Mouse (Mus musculus) heart, embryonic 13.5 days (tissue): ENCODE measurements around the gene Gsx1. TPM values are rescaled to one million over a fixed set of nuclear protein-coding genes. Genes with fewer than 3 reads are reported as not detected.

Source experiments
- ATAC-seq: fragments of 200-750 bp; cut with Nextera tagmentation; 2 replicates; pipeline ENCODE4 v1.8.0; 2017; ENCODE audit warnings: moderate TSS enrichment; ENCODE audit not compliant: insufficient number of reproducible peaks, low FRiP score, low TSS enrichment; ENCODE audit errors: extremely low read depth
- H3K27ac ChIP-seq: fragments of 300-500 bp; sonication (generic); replicated peaks from 2 replicates; pipeline ENCODE4 v1.5.1; 2015; ENCODE audit warnings: moderate library complexity, mild to moderate bottlenecking, inconsistent platforms
- H3K27me3 ChIP-seq: fragments of 300-500 bp; sonication (generic); replicated peaks from 2 replicates; pipeline ENCODE4 v1.6.1; 2015; ENCODE audit warnings: mild to moderate bottlenecking, inconsistent platforms
- H3K36me3 ChIP-seq: fragments of 300-500 bp; sonication (generic); 2 replicates; pipeline ENCODE4 v1.6.1; 2015; ENCODE audit warnings: mild to moderate bottlenecking, inconsistent platforms
- H3K4me1 ChIP-seq: fragments of 300-500 bp; sonication (generic); 2 replicates; pipeline ENCODE4 v1.6.1; 2015; ENCODE audit warnings: inconsistent platforms
- H3K4me2 ChIP-seq: fragments of 300-500 bp; sonication (generic); 2 replicates; pipeline ENCODE4 v1.6.1; 2015; ENCODE audit warnings: inconsistent platforms, mild to moderate bottlenecking, moderate library complexity
- H3K4me3 ChIP-seq: fragments of 300-500 bp; sonication (generic); 2 replicates; pipeline ENCODE4 v1.5.1; 2015; ENCODE audit warnings: moderate library complexity, mild to moderate bottlenecking, inconsistent platforms
- H3K9ac ChIP-seq: fragments of 300-500 bp; sonication (generic); 2 replicates; pipeline ENCODE4 v1.6.1; 2015; ENCODE audit warnings: inconsistent platforms, mild to moderate bottlenecking, moderate library complexity
- H3K9me3 ChIP-seq: fragments of 300-500 bp; sonication (generic); 2 replicates; pipeline ENCODE4 v1.6.1; 2016; ENCODE audit warnings: inconsistent platforms
- WGBS: fragments of 180-500 bp; shearing (Covaris S2); methylation state at CpG from one replicate; pipeline ENCODE4 v1.1.7; 2015; ENCODE audit warnings: mixed read lengths; 5-methylcytosine and 5-hydroxymethylcytosine counted together
- polyA plus RNA-seq: library from polyadenylated mRNA; unstranded; fragments of >200 nt; fragmentation: Nextera tagmentation; extraction: Ambion mirVana; gene quantifications from 2 replicates; pipeline ENCODE4 v1.2.1, GENCODE M21; 2015

Gene Gsx1
- polyA plus RNA-seq: not detected in 2 replicates

- Histone ChIP-seq H3K9me3 (peaks cover 5% of the 10 kb centered on the region; the same call in 1 of the 2 replicates), H3K4me2 (peak within 1 kb of the TSS; percentile 66), H3K27me3 (peaks cover 98% of the 10 kb centered on the region), H3K9ac (no peak within 1 kb of the TSS), H3K27ac (no peak within 1 kb of the TSS), H3K4me1 (peaks cover 25% of the 10 kb centered on the region), H3K4me3 (peak within 1 kb of the TSS; percentile 45), H3K36me3 (no peaks in the 10 kb centered on the region)
- under 1% methylated on average over 37 of the region's 37 CpGs for WGBS
- peak; percentile 43; the same call in 1 of the 2 replicates for ATAC-seq
Observed at GRCm38 (mm10) chr5:147188571-147188975, at the start of gene Gsx1. Gene Gsx1, plus strand, starts transcription at chr5:147188696.

GRCm38 (mm10) chr5:147147340-147147739 is 41.2 kb upstream of the Gsx1 start:
- ATAC-seq: no peak
- H3K4me1 ChIP-seq: no peaks in the 10 kb centered on the region

GRCm38 (mm10) chr5:147154806-147155371 is 33.6 kb upstream of the Gsx1 start:
- no peaks in the 10 kb centered on the region for H3K36me3 ChIP-seq
- no peak overlapping the region for H3K9ac ChIP-seq
- no peak overlapping the region for H3K4me2 ChIP-seq
- no peak overlapping the region for H3K27ac ChIP-seq
- no peaks in the 10 kb centered on the region for H3K4me1 ChIP-seq
- H3K4me3 ChIP-seq: no peak overlapping the region
- H3K9me3 ChIP-seq: no peaks in the 10 kb centered on the region
- peaks cover 41% of the 10 kb centered on the region for H3K27me3 ChIP-seq
- WGBS: 10% methylated on average over 13 of the region's 13 CpGs
- no peak for ATAC-seq

More at GRCm38 (mm10) chr5:147147340-147147739, 41.2 kb upstream of the Gsx1 start:
- peaks cover 5% of the 10 kb centered on the region; the same call in 1 of the 2 replicates for H3K9me3 ChIP-seq
- no peak overlapping the region for H3K27ac ChIP-seq
- no peak overlapping the region for H3K9ac ChIP-seq
- no peak overlapping the region for H3K4me3 ChIP-seq
- H3K4me2 ChIP-seq: no peak overlapping the region
- no peaks in the 10 kb centered on the region for H3K27me3 ChIP-seq
- no peaks in the 10 kb centered on the region for H3K36me3 ChIP-seq

- H3K27me3 ChIP-seq: peaks cover 41% of the 10 kb centered on the region
- no peak overlapping the region for H3K9ac ChIP-seq
- H3K4me2 ChIP-seq: no peak overlapping the region
- H3K27ac ChIP-seq: no peak overlapping the region
- no peak overlapping the region for H3K4me3 ChIP-seq
- ATAC-seq: no peak
- no peaks in the 10 kb centered on the region for H3K4me1 ChIP-seq
- H3K9me3 ChIP-seq: no peaks in the 10 kb centered on the region
- WGBS: 13% methylated on average over 13 of the region's 13 CpGs
- no peaks in the 10 kb centered on the region for H3K36me3 ChIP-seq
Observed at GRCm38 (mm10) chr5:147155449-147156133, 32.9 kb upstream of the Gsx1 start.

- no peak overlapping the region for H3K9ac ChIP-seq
- no peaks in the 10 kb centered on the region for H3K4me1 ChIP-seq
- 31% methylated on average over 3 of the region's 3 CpGs for WGBS
- no peak for ATAC-seq
- H3K4me2 ChIP-seq: no peak overlapping the region
- H3K36me3 ChIP-seq: no peaks in the 10 kb centered on the region
- H3K4me3 ChIP-seq: no peak overlapping the region
- no peaks in the 10 kb centered on the region for H3K9me3 ChIP-seq
- H3K27me3 ChIP-seq: peaks cover 41% of the 10 kb centered on the region
- H3K27ac ChIP-seq: no peak overlapping the region
Observed at GRCm38 (mm10) chr5:147156376-147156775, 32.1 kb upstream of the Gsx1 start.

GRCm38 (mm10) chr5:147157441-147157840 is 31.1 kb upstream of the Gsx1 start:
- no peak overlapping the region for H3K4me2 ChIP-seq
- H3K4me1 ChIP-seq: no peaks in the 10 kb centered on the region
- peaks cover 41% of the 10 kb centered on the region for H3K27me3 ChIP-seq
- no peaks in the 10 kb centered on the region for H3K36me3 ChIP-seq
- H3K9ac ChIP-seq: no peak overlapping the region
- no peaks in the 10 kb centered on the region for H3K9me3 ChIP-seq
- H3K4me3 ChIP-seq: no peak overlapping the region
- no peak overlapping the region for H3K27ac ChIP-seq
- 59% methylated on average over 7 of the region's 7 CpGs for WGBS
- no peak for ATAC-seq

GRCm38 (mm10) chr5:147159320-147159719 is 29.2 kb upstream of the Gsx1 start:
- Histone ChIP-seq H3K9me3 (no peaks in the 10 kb centered on the region), H3K27me3 (peaks cover 38% of the 10 kb centered on the region)
- ATAC-seq: no peak

GRCm38 (mm10) chr5:147159792-147160191 is 28.7 kb upstream of the Gsx1 start:
- ATAC-seq: no peak
- H3K4me1 ChIP-seq: no peaks in the 10 kb centered on the region
- no peaks in the 10 kb centered on the region for H3K9me3 ChIP-seq
- 80% methylated on average over 2 of the region's 2 CpGs for WGBS
- H3K36me3 ChIP-seq: no peaks in the 10 kb centered on the region
- H3K4me3 ChIP-seq: no peak overlapping the region
- peaks cover 33% of the 10 kb centered on the region for H3K27me3 ChIP-seq
- no peak overlapping the region for H3K4me2 ChIP-seq
- H3K9ac ChIP-seq: no peak overlapping the region
- no peak overlapping the region for H3K27ac ChIP-seq

More at GRCm38 (mm10) chr5:147159320-147159719, 29.2 kb upstream of the Gsx1 start:
- no peak overlapping the region for H3K4me3 ChIP-seq
- H3K4me1 ChIP-seq: no peaks in the 10 kb centered on the region
- 49% methylated on average over 6 of the region's 6 CpGs for WGBS
- H3K4me2 ChIP-seq: no peak overlapping the region
- no peak overlapping the region for H3K9ac ChIP-seq
- no peaks in the 10 kb centered on the region for H3K36me3 ChIP-seq
- H3K27ac ChIP-seq: no peak overlapping the region

- H3K36me3 ChIP-seq: no peaks in the 10 kb centered on the region
- H3K9ac ChIP-seq: no peak overlapping the region
- no peak for ATAC-seq
- H3K4me3 ChIP-seq: no peak overlapping the region
- WGBS: 68% methylated on average over 6 of the region's 6 CpGs
- no peaks in the 10 kb centered on the region for H3K4me1 ChIP-seq
- H3K27ac ChIP-seq: no peak overlapping the region
- peaks cover 16% of the 10 kb centered on the region for H3K27me3 ChIP-seq
- H3K4me2 ChIP-seq: no peak overlapping the region
- no peaks in the 10 kb centered on the region for H3K9me3 ChIP-seq
Observed at GRCm38 (mm10) chr5:147165060-147165459, 23.4 kb upstream of the Gsx1 start.

GRCm38 (mm10) chr5:147170088-147170487 is 18.4 kb upstream of the Gsx1 start:
- no peaks in the 10 kb centered on the region for H3K9me3 ChIP-seq
- no peak overlapping the region for H3K27ac ChIP-seq
- H3K36me3 ChIP-seq: no peaks in the 10 kb centered on the region
- no peak for ATAC-seq
- H3K9ac ChIP-seq: no peak overlapping the region
- peaks cover 10% of the 10 kb centered on the region; the same call in 1 of the 2 replicates for H3K27me3 ChIP-seq
- no peak overlapping the region for H3K4me3 ChIP-seq
- H3K4me1 ChIP-seq: no peaks in the 10 kb centered on the region
- WGBS: 78% methylated on average over 7 of the region's 7 CpGs
- no peak overlapping the region for H3K4me2 ChIP-seq

GRCm38 (mm10) chr5:147174046-147174445 is 14.4 kb upstream of the Gsx1 start:
- ATAC-seq: no peak
- WGBS: 77% methylated on average over 3 of the region's 3 CpGs
- H3K4me2 ChIP-seq: no peak overlapping the region

More at GRCm38 (mm10) chr5:147174046-147174445, 14.4 kb upstream of the Gsx1 start:
- no peaks in the 10 kb centered on the region for H3K4me1 ChIP-seq
- H3K27ac ChIP-seq: no peak overlapping the region
- H3K9ac ChIP-seq: no peak overlapping the region
- H3K4me3 ChIP-seq: no peak overlapping the region
- no peaks in the 10 kb centered on the region for H3K9me3 ChIP-seq
- H3K36me3 ChIP-seq: no peaks in the 10 kb centered on the region
- H3K27me3 ChIP-seq: peaks cover under 1% of the 10 kb centered on the region
